Mouse (Mus musculus) cerebellum, adult 9-10 months (tissue): ENCODE results near the gene D630003M21Rik.

Experiments used
- DNase-seq: peaks from one replicate; pipeline ENCODE4 v3.0.0; 2022

The D630003M21Rik gene

DNA sequence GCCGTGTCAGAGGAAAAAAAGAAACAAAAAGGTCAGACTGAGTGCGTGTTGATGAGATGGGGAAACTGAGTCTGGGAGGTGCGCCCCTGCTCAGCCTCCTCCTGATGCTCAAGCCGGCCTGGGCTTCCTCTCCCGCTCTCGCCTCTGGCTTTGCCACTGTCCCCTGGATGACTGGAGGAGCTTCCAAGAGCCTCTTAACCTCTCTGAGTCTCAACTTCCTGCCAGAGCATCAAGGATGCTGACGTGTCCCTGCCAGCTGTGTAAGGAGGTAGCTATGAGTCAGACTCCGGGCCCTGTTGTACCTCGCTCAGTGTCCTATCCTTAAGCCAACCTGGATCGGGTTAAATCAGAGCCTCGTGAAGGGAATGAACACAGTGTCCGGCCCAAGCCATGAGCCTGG is 91.3 kb downstream of the D630003M21Rik start:
- no peak for DNase-seq

- DNase-seq: no peak
Observed at GRCm38 (mm10) chr2:158136205-158136604, 92.8 kb downstream of the D630003M21Rik start.

- no peak for DNase-seq
Observed at GRCm38 (mm10) chr2:158133050-158133449, 96.0 kb downstream of the D630003M21Rik start.
